20 mouse cellular contexts compared by ENCODE assay signal in genomic region chr1:189726121-189726520, GRCm38 (mm10). TPM values are rescaled to one million over a fixed set of nuclear protein-coding genes. Genes with fewer than 3 reads are reported as not detected.
A peak's percentile ranks its signal among the peaks of the same experiment; 100 is the strongest.
DNase-seq lines count a peak whose midpoint lies in the region; ATAC-seq and TF ChIP-seq lines count a peak whose summit lies in the region.
"Had no signal": no experiment of that assay in that cellular context is flagged by ENCODE, and none has a peak within 500 bp of the region (broad histone marks: within the 10 kb centered on the region; RNA-seq: fewer than 3 reads in every experiment).

No protein-coding gene starts in this region.

- H3K9me3 ChIP-seq in heart, embryonic 15.5 days (replicated peaks), result no peaks in the 10 kb centered on the region
- no peaks in the 10 kb centered on the region for H3K9me3 ChIP-seq in heart, embryonic 11.5 days (replicated peaks; ENCODE audit: control insufficient read depth, low read length)
- H3K9me3 ChIP-seq in midbrain, postnatal 0 days (ENCODE audit: low read length), result no peaks in the 10 kb centered on the region
- H3K9me3 ChIP-seq in midbrain, embryonic 13.5 days, result no peaks in the 10 kb centered on the region
- H3K9me3 ChIP-seq: liver, embryonic 15.5 days had no signal

- no peaks in the 10 kb centered on the region for H3K27me3 ChIP-seq in heart, embryonic 15.5 days
- no peaks in the 10 kb centered on the region for H3K27me3 ChIP-seq in heart, embryonic 11.5 days (ENCODE audit: control insufficient read depth, insufficient read depth, low read length)
- peaks cover 41% of the 10 kb centered on the region for H3K27me3 ChIP-seq in midbrain, postnatal 0 days (ENCODE audit: insufficient read depth, low read length)
- peaks cover 57% of the 10 kb centered on the region for H3K27me3 ChIP-seq in midbrain, embryonic 13.5 days

- H3K9ac ChIP-seq in heart, embryonic 15.5 days, result no peak overlapping the region
- H3K9ac ChIP-seq in heart, embryonic 11.5 days (ENCODE audit: low read depth, low read length), result no peak overlapping the region
- H3K9ac ChIP-seq in midbrain, postnatal 0 days (replicated peaks; ENCODE audit: low read length, poor library complexity, severe bottlenecking), result no peak overlapping the region
- no peak overlapping the region for H3K9ac ChIP-seq in midbrain, embryonic 13.5 days (replicated peaks)
- H3K9ac ChIP-seq: forebrain, postnatal 0 days; liver, embryonic 15.5 days had no signal

- 75% methylated on average over 4 of the region's 4 CpGs for WGBS in heart, embryonic 15.5 days
- WGBS in heart, embryonic 11.5 days (ENCODE audit: insufficient replicate concordance), result 68% methylated on average over 4 of the region's 4 CpGs
- WGBS in midbrain, postnatal 0 days, result 70% methylated on average over 4 of the region's 4 CpGs
- WGBS in midbrain, embryonic 13.5 days, result 59% methylated on average over 4 of the region's 4 CpGs

- peak; percentile 39 for DNase-seq in kidney, postnatal 10 days
- no peak for DNase-seq in kidney, adult 8-10 months
- DNase-seq in midbrain, postnatal 0 days (ENCODE audit: low spot score), result peak; percentile 24
- DNase-seq in frontal cortex, postnatal 10 days (ENCODE audit: low spot score in 2 of 2), result no peak
- DNase-seq: adrenal gland, postnatal 10 days; B cell, adult 2 months; cerebellum, adult 11 months; forebrain, postnatal 0 days; heart, postnatal 14 days; layer of hippocampus, postnatal 36 days; midbrain, embryonic 14.5 days; retina, postnatal 1 day; right cerebral cortex, postnatal 4 days; thymus, postnatal 4 days had no signal

- no peaks in the 10 kb centered on the region for H3K36me3 ChIP-seq in heart, embryonic 15.5 days
- H3K36me3 ChIP-seq in heart, embryonic 11.5 days (ENCODE audit: control insufficient read depth, insufficient read depth, low read length), result no peaks in the 10 kb centered on the region
- H3K36me3 ChIP-seq in midbrain, postnatal 0 days (ENCODE audit: insufficient read depth, low read length), result no peaks in the 10 kb centered on the region
- H3K36me3 ChIP-seq in midbrain, embryonic 13.5 days, result no peaks in the 10 kb centered on the region
- H3K36me3 ChIP-seq: liver, embryonic 15.5 days had no signal

- peak overlapping the region; percentile 98 for H3K27ac ChIP-seq in heart, embryonic 15.5 days
- H3K27ac ChIP-seq in heart, embryonic 11.5 days (ENCODE audit: low read depth, low read length), result no peak overlapping the region
- no peak overlapping the region for H3K27ac ChIP-seq in midbrain, postnatal 0 days (ENCODE audit: low read depth, low read length)
- H3K27ac ChIP-seq in midbrain, embryonic 13.5 days, result no peak overlapping the region
- H3K27ac ChIP-seq: liver, embryonic 15.5 days; macrophage had no signal

- H3K4me1 ChIP-seq in heart, embryonic 15.5 days (replicated peaks), result peaks cover 30% of the 10 kb centered on the region
- H3K4me1 ChIP-seq in heart, embryonic 11.5 days (ENCODE audit: control insufficient read depth, insufficient read depth, low read length), result peaks cover 18% of the 10 kb centered on the region
- no peaks in the 10 kb centered on the region for H3K4me1 ChIP-seq in midbrain, postnatal 0 days (ENCODE audit: insufficient read depth, low read length)
- H3K4me1 ChIP-seq in midbrain, embryonic 13.5 days (replicated peaks), result peaks cover 28% of the 10 kb centered on the region
- H3K4me1 ChIP-seq: liver, embryonic 15.5 days had no signal

- no peak for TF ChIP-seq CTCF in midbrain, postnatal 0 days (IDR thresholded peaks at IDR 0.05)

- no peak overlapping the region for H3K4me3 ChIP-seq in heart, embryonic 15.5 days
- H3K4me3 ChIP-seq in heart, embryonic 11.5 days (ENCODE audit: low read depth, low read length), result no peak overlapping the region
- no peak overlapping the region for H3K4me3 ChIP-seq in midbrain, postnatal 0 days (ENCODE audit: low read depth, low read length)
- no peak overlapping the region for H3K4me3 ChIP-seq in midbrain, embryonic 13.5 days (replicated peaks)
- H3K4me3 ChIP-seq: heart, adult 2 months; liver, embryonic 15.5 days had no signal

- ATAC-seq in heart, embryonic 15.5 days (replicated peaks; ENCODE audit: insufficient number of reproducible peaks, insufficient read depth, low FRiP score, low read depth), result no peak
- ATAC-seq in heart, embryonic 11.5 days (replicated peaks; ENCODE audit: insufficient number of reproducible peaks, low FRiP score, low TSS enrichment), result no peak
- no peak for ATAC-seq in midbrain, postnatal 0 days (ENCODE audit: low FRiP score)
- no peak for ATAC-seq in midbrain, embryonic 13.5 days
- ATAC-seq: forebrain, postnatal 0 days had no signal

- H3K4me2 ChIP-seq in heart, embryonic 15.5 days, result no peak overlapping the region
- no peak overlapping the region for H3K4me2 ChIP-seq in heart, embryonic 11.5 days
- no peak overlapping the region for H3K4me2 ChIP-seq in midbrain, postnatal 0 days (ENCODE audit: low read depth, low read length, poor library complexity, severe bottlenecking)
- no peak overlapping the region for H3K4me2 ChIP-seq in midbrain, embryonic 13.5 days (replicated peaks)
- H3K4me2 ChIP-seq: liver, embryonic 15.5 days had no signal

RNA-seq across cellular contexts. Expression of gene Ptpn14, which starts 1.9 kb away (rescaled TPM):
- 7.0 and 10.2 TPM in 2 replicates for polyA plus RNA-seq in heart, embryonic 15.5 days (2015; fragmentation: Nextera tagmentation; extraction: Ambion mirVana)
- 10.1 and 11.7 TPM in 2 replicates for polyA plus RNA-seq in heart, embryonic 11.5 days (2014; fragmentation: Nextera tagmentation; extraction: Ambion mirVana)
- total RNA-seq in midbrain, postnatal 0 days (2014; rRNA removed), result 5.1 and 6.5 TPM in 2 replicates
- polyA plus RNA-seq in midbrain, postnatal 0 days (2015; fragmentation: Nextera tagmentation; extraction: Ambion mirVana), result 1.1 and 1.2 TPM in 2 replicates
- 1.5 and 2.3 TPM in 2 replicates for polyA plus RNA-seq in midbrain, embryonic 13.5 days (2015; fragmentation: Nextera tagmentation; extraction: Ambion mirVana)

RNA-seq across cellular contexts. Expression of gene Cenpf, which starts 38.2 kb away (rescaled TPM):
- polyA plus RNA-seq in heart, embryonic 15.5 days (2015; fragmentation: Nextera tagmentation; extraction: Ambion mirVana), result 62.2 and 71.2 TPM in 2 replicates
- 57.2 and 72.6 TPM in 2 replicates for polyA plus RNA-seq in heart, embryonic 11.5 days (2014; fragmentation: Nextera tagmentation; extraction: Ambion mirVana)
- 1.8 and 3.0 TPM in 2 replicates for total RNA-seq in midbrain, postnatal 0 days (2014; rRNA removed)
- polyA plus RNA-seq in midbrain, postnatal 0 days (2015; fragmentation: Nextera tagmentation; extraction: Ambion mirVana), result 4.3 and 6.8 TPM in 2 replicates
- 51.8 and 58.9 TPM in 2 replicates for polyA plus RNA-seq in midbrain, embryonic 13.5 days (2015; fragmentation: Nextera tagmentation; extraction: Ambion mirVana)

Comparison
In these comparisons a context has a peak if more than half of its experiments do, and no peak if none do; other contexts are left out.
1. DNase-seq: peak in kidney, postnatal 10 days (single experiment) and midbrain, postnatal 0 days (single experiment); none in kidney, adult 8-10 months (0 of 2) and frontal cortex, postnatal 10 days (0 of 2).